Mouse (Mus musculus) yolk sac, embryonic 10.5 days (tissue): ENCODE results near the gene Cdh13.
A peak's percentile ranks its signal among the peaks of the same experiment; 100 is the strongest.

Experiments
- DNase-seq: peaks from one replicate; pipeline ENCODE4 v3.0.0-alpha.2; 2017; ENCODE audit warnings: low spot score

The Cdh13 gene

DNA sequence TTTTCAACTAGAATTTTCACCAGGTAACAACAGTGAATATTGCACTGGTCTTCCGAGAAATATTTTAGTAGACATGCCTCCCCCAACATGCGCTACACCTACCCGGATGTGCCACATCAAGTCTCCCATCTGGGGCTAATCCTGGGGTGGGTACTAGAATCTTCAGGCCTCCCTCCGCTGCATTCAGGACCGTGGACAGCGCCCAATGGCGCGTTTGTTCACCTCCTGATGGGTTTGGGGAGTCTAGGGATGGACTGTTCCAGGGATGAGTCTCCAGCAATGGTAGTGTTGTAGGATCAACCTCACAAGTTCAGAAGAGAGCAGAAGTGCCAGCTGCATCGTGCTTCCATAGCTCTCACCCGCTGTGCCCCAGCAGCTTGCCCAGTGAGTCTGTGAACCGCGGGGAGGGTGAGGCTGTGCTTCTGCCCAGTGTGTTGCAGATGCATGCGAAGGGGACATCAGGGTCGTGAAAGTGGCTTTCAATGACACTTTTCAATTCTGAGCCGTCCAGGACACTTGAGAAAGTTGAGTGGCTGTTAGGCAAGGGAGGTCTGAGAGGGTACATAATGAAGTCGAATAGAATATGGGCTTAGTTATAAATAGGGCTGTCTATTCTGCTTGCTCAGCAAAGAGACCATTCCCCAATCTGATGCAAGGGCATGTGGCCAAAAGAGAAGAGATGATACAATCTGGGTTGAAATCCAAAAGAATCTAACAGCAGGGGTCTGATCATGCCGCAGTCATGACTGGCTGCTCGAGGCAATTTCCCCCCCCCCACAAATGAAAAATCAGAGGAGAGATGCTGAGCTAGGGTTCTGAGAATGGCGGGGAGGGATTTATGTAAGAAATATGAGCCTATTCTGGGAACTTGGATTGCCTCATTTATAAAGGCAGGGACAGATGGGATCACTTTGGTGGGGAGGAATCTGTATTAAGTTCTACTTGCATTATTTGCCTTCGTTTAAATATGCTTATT lies 668.5 kb downstream of the Cdh13 start:
- DNase-seq = peak; percentile 5

DNA sequence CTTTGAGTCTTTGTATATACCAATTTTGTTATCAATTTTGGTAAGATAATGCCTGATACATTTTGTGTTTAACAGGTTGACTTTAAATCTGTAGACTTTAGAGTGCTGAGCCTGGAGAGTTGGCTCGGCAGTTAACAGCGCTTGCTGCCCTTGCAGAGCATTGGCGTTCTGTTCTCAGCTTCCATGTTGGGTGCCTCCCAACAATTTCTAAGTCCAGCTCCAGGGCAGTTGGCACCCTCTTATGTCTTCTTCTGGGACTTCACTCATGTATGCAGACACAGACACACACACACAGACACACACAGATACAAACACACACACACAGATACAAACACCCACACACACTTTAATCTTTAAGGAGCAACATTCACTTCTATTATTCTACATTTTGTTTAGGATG lies 672.6 kb downstream of the Cdh13 start:
- no peak for DNase-seq

DNA sequence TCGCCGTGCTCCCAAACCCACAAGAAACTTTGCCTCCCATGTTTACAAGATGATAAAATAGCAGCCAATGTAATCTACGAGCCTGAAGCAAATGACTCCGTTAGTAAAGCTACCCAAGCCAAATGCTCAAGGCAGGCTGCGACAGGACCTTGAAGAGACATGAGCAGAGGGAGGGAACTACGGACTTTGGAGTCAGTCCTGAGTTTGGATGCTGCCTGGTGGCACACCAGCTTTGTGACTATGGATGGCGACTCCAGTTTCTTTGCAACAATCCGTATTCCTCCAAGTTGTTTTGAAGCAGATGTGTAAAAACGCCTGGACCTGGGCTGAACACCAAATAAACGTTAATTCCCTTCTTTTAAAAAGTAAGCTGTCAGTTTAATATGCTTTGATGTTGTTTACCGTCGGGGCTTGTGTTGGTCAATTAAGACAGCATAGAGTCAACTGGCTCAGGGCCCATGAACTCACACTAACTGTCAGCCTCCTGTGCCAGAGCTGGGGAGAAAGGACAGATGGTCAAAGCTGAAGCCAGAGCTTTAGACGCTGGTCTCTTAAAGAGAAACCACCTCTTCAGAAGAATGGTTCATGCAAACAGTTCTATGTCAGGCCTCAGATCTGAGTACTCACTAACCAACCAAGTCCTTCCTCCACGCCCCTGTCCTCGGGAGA lies 678.5 kb downstream of the Cdh13 start:
- DNase-seq = no peak

DNA sequence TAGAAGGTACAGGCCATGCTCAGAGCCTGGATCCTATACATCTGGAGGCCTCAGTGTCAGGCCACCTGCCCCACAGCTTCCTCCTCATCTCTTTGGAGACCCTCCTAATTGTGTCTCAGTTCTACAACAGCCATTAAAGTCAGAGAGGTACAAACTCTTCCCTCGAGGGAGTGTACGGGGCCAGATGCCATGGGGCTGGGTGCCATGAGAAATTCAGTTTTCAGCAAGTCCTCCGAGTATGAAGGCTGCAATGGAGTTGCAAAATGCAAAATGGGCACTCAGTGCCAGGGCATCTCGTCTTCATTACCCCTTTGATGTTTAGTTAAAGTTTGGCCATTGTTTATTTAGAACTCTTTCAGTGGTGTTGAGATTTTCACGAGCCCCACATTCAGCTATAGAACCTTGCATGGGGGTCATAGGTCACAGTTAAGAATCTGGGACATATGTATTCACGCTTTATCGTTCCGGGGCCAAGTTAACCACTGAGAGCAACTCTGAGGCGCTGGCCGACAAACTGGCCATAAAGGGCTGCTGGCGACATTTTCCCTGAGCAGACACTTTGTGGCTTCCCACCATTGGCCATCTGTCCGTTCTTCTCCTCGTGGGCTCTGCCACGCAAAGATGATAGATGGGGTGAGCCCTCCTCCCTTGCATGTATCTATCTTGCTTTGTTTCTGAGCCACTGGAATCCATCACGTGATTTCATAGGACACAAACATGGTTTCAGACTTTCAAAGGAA lies 681.7 kb downstream of the Cdh13 start:
- DNase-seq = no peak

- no peak for DNase-seq
Observed at GRCm38 (mm10) chr8:118968896-118969295, 685.4 kb downstream of the Cdh13 start.

- no peak for DNase-seq
Observed at GRCm38 (mm10) chr8:118979800-118980199, 696.3 kb downstream of the Cdh13 start.

DNA sequence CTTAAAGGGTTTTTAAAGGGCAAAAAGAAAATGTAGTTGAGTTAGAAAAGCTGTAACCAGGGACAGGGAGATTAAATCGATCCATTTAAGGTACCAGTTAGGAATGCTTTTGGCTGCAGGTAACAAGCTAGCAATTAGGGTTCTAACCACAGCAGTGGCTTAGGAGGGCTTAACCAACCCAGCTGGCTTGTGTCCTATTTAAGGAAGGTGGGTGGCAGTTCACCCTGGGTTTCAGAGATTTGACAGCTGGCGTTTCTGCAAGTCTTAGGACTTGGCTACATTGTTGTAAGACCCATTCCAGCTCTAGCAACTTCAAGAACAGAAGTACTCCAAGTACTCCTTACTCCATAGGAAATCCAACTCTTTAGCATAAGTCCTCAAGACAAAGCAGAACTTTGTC lies 700.2 kb downstream of the Cdh13 start:
- DNase-seq = no peak

DNA sequence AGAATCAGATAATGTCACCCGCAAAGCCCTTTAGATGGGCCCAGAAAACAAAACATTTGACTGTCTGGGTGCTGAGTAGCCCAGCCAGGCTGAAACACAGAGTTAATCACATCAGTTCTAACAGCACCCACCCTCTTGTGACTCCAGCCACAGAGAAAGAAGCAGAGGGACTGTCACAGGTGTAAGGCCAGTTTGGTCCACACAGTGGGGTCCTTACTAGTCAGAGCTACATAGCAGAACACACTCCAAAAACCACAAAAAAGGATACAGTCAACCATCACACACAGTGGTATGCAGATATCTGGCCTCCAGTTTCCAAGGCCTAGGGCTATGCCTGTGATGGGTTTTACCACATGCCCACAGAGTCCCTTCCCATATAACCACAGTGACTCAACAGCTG lies 703.3 kb downstream of the Cdh13 start:
- DNase-seq = no peak

GRCm38 (mm10) chr8:118995641-118996188 lies 712.2 kb downstream of the Cdh13 start:
- no peak for DNase-seq

DNA sequence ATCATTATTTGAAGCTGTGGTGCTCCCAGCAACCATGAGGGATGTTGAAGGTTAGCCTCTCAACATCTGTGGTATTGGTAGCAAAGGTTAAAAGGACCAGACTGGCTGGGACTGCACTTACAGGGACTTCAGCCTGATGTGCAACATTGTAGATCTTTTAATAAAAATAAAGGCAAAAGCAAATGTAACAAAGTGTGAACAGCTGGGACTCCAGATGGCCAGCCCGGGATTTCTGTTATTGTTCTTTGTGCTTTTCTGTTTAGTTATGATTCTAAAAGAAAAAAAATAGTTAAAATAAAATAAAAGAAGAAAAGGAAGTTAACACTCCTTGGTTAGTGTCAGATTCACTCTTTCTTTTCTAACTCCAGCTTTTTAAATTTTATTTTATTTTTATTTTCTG lies 717.1 kb downstream of the Cdh13 start:
- DNase-seq = no peak

DNA sequence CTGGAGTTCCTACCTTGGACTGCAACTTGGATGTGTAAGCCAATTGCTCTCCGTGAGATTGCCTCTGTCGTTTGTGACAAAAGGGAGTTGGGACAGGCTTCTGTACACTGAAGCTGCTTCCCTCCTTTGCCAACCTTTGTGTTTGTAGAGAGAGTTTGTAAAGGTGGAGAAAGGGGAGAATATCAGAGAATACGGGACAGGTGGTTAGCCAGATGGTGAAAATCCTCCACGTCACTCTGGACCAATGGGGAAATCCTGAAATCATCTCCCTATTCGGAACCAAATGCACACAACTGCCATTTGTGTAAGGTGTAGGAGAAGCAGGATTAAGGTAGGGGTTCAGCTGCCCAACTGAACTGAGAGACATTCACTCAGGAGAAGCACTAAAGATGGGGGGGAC lies 721.3 kb downstream of the Cdh13 start:
- DNase-seq = no peak

DNA sequence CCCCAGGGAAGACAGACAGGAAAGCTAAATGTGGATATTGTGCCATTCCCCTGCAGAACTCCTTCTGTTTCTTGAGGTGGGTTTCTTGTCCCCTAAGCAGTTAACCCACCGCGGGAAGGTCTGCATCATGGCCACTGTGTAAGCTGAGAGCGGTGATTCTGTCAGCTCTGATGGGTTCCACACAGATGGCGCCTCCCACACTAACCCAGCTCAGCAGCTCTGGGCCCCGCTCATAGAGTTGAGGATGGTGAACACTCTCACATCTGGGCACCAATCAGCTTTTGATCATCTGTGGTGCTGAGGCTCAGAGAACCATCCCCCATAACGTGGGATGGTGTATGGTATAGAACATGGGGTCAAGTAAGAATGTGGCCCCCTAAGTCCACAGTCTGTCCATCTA lies 735.1 kb downstream of the Cdh13 start:
- DNase-seq = no peak

GRCm38 (mm10) chr8:119020781-119021180 lies 737.2 kb downstream of the Cdh13 start:
- DNase-seq = no peak

- no peak for DNase-seq
Observed at GRCm38 (mm10) chr8:119021478-119021877, 737.9 kb downstream of the Cdh13 start.

- DNase-seq = no peak
Observed at GRCm38 (mm10) chr8:119022301-119022870, 738.9 kb downstream of the Cdh13 start.

- no peak for DNase-seq
Observed at GRCm38 (mm10) chr8:119033398-119033797, 749.9 kb downstream of the Cdh13 start.

- DNase-seq = no peak
Observed at GRCm38 (mm10) chr8:119034037-119034436, 750.5 kb downstream of the Cdh13 start.

GRCm38 (mm10) chr8:119035126-119035525 lies 751.6 kb downstream of the Cdh13 start:
- no peak for DNase-seq

- no peak for DNase-seq
Observed at GRCm38 (mm10) chr8:119037571-119037970, 754.0 kb downstream of the Cdh13 start.

DNA sequence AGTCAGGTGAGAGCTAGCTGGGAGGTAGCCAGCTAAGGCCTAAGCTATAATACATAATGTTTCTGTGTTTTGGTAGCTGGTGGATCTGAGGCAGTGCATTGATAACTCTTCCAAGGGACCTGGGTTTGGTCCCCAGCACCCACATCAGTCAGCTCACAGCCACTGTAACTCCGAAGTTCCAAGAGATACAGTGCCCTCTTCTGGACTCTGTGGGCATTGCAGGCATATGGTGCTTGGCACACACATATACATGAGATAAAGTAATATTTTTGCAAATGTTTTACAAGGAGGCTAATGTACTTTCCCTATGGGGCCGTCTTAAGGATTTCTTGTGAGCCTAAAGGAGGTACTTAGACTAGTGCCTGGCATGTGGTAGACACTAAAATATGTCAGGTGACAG lies 755.8 kb downstream of the Cdh13 start:
- no peak for DNase-seq

DNA sequence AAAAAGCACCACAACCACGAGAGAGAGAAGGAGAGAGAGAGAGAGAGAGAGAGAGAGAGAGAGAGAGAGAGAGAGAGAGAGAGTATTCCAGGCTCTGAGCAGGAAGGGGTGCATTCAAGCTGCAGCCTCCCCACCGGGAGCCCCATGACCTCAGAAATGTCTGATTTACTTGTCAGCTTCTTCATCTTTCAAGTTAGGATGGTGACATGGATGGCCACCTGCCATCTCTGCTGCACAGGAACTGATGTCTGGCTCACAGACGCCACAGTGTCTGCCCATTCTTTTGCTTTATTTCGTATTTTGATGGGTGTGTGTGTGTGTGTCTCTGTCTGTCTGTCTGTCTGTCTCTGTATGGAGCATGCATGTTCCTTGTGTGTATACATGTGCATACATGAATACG lies 774.3 kb downstream of the Cdh13 start:
- no peak for DNase-seq

GRCm38 (mm10) chr8:119061671-119062070 lies 778.1 kb downstream of the Cdh13 start:
- DNase-seq = no peak
